Mouse (Mus musculus): ENCODE measurements around the gene Ptk6. TPM values are rescaled to one million over a fixed set of nuclear protein-coding genes. Genes with fewer than 3 reads are reported as not detected.

The Ptk6 gene
- total RNA-seq (2021), result not detected
- long read RNA-seq, result 0 reads

- DNase-seq (ENCODE audit: low spot score in 2 of 2), result no peak
Observed at GRCm38 (mm10) chr2:181202422-181202821, at the start of gene Ptk6. Ptk6 (minus strand) TSS chr2:181202789.

- no peak for DNase-seq (ENCODE audit: low spot score in 2 of 2)
Observed at GRCm38 (mm10) chr2:181251841-181252240, 49.3 kb upstream of the Ptk6 start.

- no peak for DNase-seq (ENCODE audit: low spot score in 2 of 2)
Observed at GRCm38 (mm10) chr2:181249217-181249616, 46.6 kb upstream of the Ptk6 start.

- DNase-seq (ENCODE audit: low spot score in 2 of 2), result no peak
Observed at GRCm38 (mm10) chr2:181245031-181245430, 42.4 kb upstream of the Ptk6 start.

- no peak for DNase-seq (ENCODE audit: low spot score in 2 of 2)
Observed at GRCm38 (mm10) chr2:181243706-181244394, 41.3 kb upstream of the Ptk6 start.

- DNase-seq (ENCODE audit: low spot score in 2 of 2), result no peak
Observed at GRCm38 (mm10) chr2:181242314-181242665, 39.7 kb upstream of the Ptk6 start.

- no peak for DNase-seq (ENCODE audit: low spot score in 2 of 2)
Observed at GRCm38 (mm10) chr2:181241602-181242313, 39.2 kb upstream of the Ptk6 start, which contains the start of gene Helz2. Helz2 (minus strand) TSS chr2:181242027.

- DNase-seq (ENCODE audit: low spot score in 2 of 2), result no peak
Observed at GRCm38 (mm10) chr2:181240806-181241440, 38.3 kb upstream of the Ptk6 start.

GRCm38 (mm10) chr2:181239261-181239660 is 36.7 kb upstream of the Ptk6 start:
- DNase-seq (ENCODE audit: low spot score in 2 of 2), result no peak

- DNase-seq (ENCODE audit: low spot score in 2 of 2), result no peak
Observed at GRCm38 (mm10) chr2:181238861-181239260, 36.3 kb upstream of the Ptk6 start.

- no peak for DNase-seq (ENCODE audit: low spot score in 2 of 2)
Observed at GRCm38 (mm10) chr2:181238091-181238610, 35.6 kb upstream of the Ptk6 start.

GRCm38 (mm10) chr2:181237251-181238014 is 34.8 kb upstream of the Ptk6 start:
- no peak for DNase-seq (ENCODE audit: low spot score in 2 of 2)

GRCm38 (mm10) chr2:181235681-181236566 is 33.3 kb upstream of the Ptk6 start:
- no peak for DNase-seq (ENCODE audit: low spot score in 2 of 2)

- no peak for DNase-seq (ENCODE audit: low spot score in 2 of 2)
Observed at GRCm38 (mm10) chr2:181234680-181235079, 32.1 kb upstream of the Ptk6 start.

GRCm38 (mm10) chr2:181233443-181233842 is 30.9 kb upstream of the Ptk6 start:
- no peak for DNase-seq (ENCODE audit: low spot score in 2 of 2)

GRCm38 (mm10) chr2:181231171-181231570 is 28.6 kb upstream of the Ptk6 start:
- DNase-seq (ENCODE audit: low spot score in 2 of 2), result no peak

GRCm38 (mm10) chr2:181228335-181228734 is 25.7 kb upstream of the Ptk6 start:
- no peak for DNase-seq (ENCODE audit: low spot score in 2 of 2)

GRCm38 (mm10) chr2:181227122-181227521 is 24.5 kb upstream of the Ptk6 start:
- DNase-seq (ENCODE audit: low spot score in 2 of 2), result no peak

- DNase-seq (ENCODE audit: low spot score in 2 of 2), result no peak
Observed at GRCm38 (mm10) chr2:181224994-181225393, 22.4 kb upstream of the Ptk6 start.

GRCm38 (mm10) chr2:181220361-181220760 is 17.8 kb upstream of the Ptk6 start:
- no peak for DNase-seq (ENCODE audit: low spot score in 2 of 2)

Data from layer of hippocampus, postnatal 10 days (tissue).